Mouse (Mus musculus) midbrain, embryonic 12.5 days (tissue): ENCODE results near the gene Fabp3. TPM values are rescaled to one million over a fixed set of nuclear protein-coding genes. Genes with fewer than 3 reads are reported as not detected.
A peak's percentile ranks its signal among the peaks of the same experiment; 100 is the strongest.

Source experiments
- ATAC-seq: fragments of 200-750 bp; cut with Nextera tagmentation; 2 replicates; pipeline ENCODE4 v1.8.0; 2017; ENCODE audit warnings: low read depth, moderate TSS enrichment, moderate library complexity; ENCODE audit not compliant: low FRiP score
- H3K27ac ChIP-seq: fragments of 300-500 bp; sonication (generic); replicated peaks from 2 replicates; pipeline ENCODE4 v1.5.1; 2016; ENCODE audit warnings: mild to moderate bottlenecking
- H3K27me3 ChIP-seq: fragments of 300-500 bp; sonication (generic); 2 replicates; pipeline ENCODE4 v1.6.1; 2016; ENCODE audit warnings: mild to moderate bottlenecking
- H3K36me3 ChIP-seq: fragments of 300-500 bp; sonication (generic); 2 replicates; pipeline ENCODE4 v1.6.1; 2016
- H3K4me1 ChIP-seq: fragments of 300-500 bp; sonication (generic); 2 replicates; pipeline ENCODE4 v1.6.1; 2016
- H3K4me2 ChIP-seq: fragments of 300-500 bp; sonication (generic); replicated peaks from 2 replicates; pipeline ENCODE4 v1.6.1; 2016; ENCODE audit warnings: mild to moderate bottlenecking, moderate library complexity
- H3K4me3 ChIP-seq: fragments of 300-500 bp; sonication (generic); 2 replicates; pipeline ENCODE4 v1.5.1; 2016; ENCODE audit warnings: mild to moderate bottlenecking
- H3K9ac ChIP-seq: fragments of 300-500 bp; sonication (generic); replicated peaks from 2 replicates; pipeline ENCODE4 v1.6.1; 2016; ENCODE audit warnings: mild to moderate bottlenecking, moderate library complexity
- H3K9me3 ChIP-seq: fragments of 300-500 bp; sonication (generic); 2 replicates; pipeline ENCODE4 v1.6.1; 2016; ENCODE audit warnings: mild to moderate bottlenecking
- WGBS: fragments of 180-500 bp; shearing (Covaris S2); methylation state at CpG from one replicate; pipeline ENCODE4 v1.1.7; 2016; 5-methylcytosine and 5-hydroxymethylcytosine counted together
- polyA plus RNA-seq: library from polyadenylated mRNA; unstranded; fragments of >200 nt; fragmentation: Nextera tagmentation; extraction: Ambion mirVana; gene quantifications from 2 replicates; pipeline ENCODE4 v1.2.1, GENCODE M21; 2016

Fabp3 gene
- polyA plus RNA-seq, 1 experiment from 2014 or later, result 28.9 TPM

DNA sequence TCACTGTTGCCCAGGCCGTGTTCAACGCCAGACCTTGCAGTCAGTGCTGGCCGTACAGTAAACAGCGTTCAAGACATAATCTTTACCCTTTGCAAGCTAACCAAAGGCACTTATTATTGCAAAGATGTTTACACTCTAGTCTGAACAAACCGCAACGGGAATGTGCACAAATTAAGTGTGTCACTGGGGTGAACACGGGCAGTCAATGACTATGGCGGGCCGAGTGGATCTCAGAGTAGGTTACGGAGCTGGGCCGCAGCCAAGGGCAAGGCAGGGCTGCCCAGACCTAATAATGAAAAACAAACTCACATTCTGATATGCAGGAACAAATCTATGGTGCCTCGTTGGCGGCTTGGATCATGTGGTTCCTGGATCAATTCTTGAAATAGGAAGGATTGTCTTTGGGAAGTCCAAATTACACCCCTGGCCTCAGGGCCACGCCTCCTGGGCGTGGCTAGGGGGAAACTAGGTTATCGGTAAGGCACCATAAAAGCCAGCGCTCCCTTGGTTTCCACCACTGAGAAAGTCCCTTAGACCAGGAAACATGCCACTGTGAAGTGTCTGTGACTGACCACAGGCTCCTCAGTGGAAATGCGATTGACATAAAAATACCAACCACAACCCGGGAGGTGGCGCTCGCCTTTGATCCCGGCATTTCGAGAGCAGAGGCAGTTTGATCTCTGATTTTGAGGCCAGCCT lies 13.2 kb upstream of the Fabp3 start:
- no peak overlapping the region for H3K4me3 ChIP-seq
- no peak overlapping the region for H3K9ac ChIP-seq
- no peak overlapping the region for H3K27ac ChIP-seq
- WGBS, result 58% methylated on average over 23 of the region's 23 CpGs
- no peak for ATAC-seq
- no peaks in the 10 kb centered on the region for H3K36me3 ChIP-seq
- no peak overlapping the region for H3K4me2 ChIP-seq
- H3K27me3 ChIP-seq, result 0 out of 2 replicates have a peak, but pooled peaks cover 3% of the 10 kb centered on the region
- 0 out of 2 replicates have a peak, but pooled peaks cover 5% of the 10 kb centered on the region for H3K4me1 ChIP-seq
- no peaks in the 10 kb centered on the region for H3K9me3 ChIP-seq

- 0 out of 2 replicates have a peak, but pooled peaks cover 5% of the 10 kb centered on the region for H3K4me1 ChIP-seq
- peaks cover 3% of the 10 kb centered on the region; the same call in 1 of the 2 replicates for H3K27me3 ChIP-seq
- 88% methylated on average over 13 of the region's 13 CpGs for WGBS
- ATAC-seq, result no peak
- H3K9me3 ChIP-seq, result no peaks in the 10 kb centered on the region
- no peak overlapping the region for H3K27ac ChIP-seq
- H3K4me2 ChIP-seq, result no peak overlapping the region
- H3K4me3 ChIP-seq, result no peak overlapping the region
- no peak overlapping the region for H3K9ac ChIP-seq
- H3K36me3 ChIP-seq, result no peaks in the 10 kb centered on the region
These were observed 12.0 kb upstream of the Fabp3 start for GRCm38 (mm10) chr4:130296243-130296965.

DNA sequence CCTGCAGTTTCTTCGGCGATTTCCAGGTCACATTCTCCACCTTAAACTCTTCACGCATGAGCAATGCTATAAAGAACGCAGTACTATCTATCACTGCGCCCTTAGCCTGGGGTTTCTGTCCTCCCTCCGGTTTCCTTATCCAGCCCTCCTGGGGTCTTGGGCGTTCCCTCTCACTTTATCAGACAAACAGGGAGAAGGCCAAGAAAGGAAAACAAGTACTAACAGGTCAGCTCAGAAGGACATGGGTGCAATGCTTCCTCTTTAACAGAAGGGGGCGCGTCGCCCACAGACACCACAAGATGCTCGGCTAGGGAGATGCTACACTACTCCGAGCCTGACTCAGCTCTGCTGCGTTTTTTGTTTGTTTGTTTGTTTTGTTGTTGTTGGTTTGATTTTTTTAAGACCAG lies 11.3 kb upstream of the Fabp3 start:
- no peaks in the 10 kb centered on the region for H3K36me3 ChIP-seq
- H3K27ac ChIP-seq, result no peak overlapping the region
- no peak overlapping the region for H3K9ac ChIP-seq
- peaks cover 10% of the 10 kb centered on the region; the same call in 1 of the 2 replicates for H3K27me3 ChIP-seq
- no peaks in the 10 kb centered on the region for H3K9me3 ChIP-seq
- 28% methylated on average over 13 of the region's 13 CpGs for WGBS
- ATAC-seq, result no peak
- 0 out of 2 replicates have a peak, but pooled peaks cover 5% of the 10 kb centered on the region for H3K4me1 ChIP-seq
- no peak overlapping the region for H3K4me2 ChIP-seq
- no peak overlapping the region for H3K4me3 ChIP-seq

DNA sequence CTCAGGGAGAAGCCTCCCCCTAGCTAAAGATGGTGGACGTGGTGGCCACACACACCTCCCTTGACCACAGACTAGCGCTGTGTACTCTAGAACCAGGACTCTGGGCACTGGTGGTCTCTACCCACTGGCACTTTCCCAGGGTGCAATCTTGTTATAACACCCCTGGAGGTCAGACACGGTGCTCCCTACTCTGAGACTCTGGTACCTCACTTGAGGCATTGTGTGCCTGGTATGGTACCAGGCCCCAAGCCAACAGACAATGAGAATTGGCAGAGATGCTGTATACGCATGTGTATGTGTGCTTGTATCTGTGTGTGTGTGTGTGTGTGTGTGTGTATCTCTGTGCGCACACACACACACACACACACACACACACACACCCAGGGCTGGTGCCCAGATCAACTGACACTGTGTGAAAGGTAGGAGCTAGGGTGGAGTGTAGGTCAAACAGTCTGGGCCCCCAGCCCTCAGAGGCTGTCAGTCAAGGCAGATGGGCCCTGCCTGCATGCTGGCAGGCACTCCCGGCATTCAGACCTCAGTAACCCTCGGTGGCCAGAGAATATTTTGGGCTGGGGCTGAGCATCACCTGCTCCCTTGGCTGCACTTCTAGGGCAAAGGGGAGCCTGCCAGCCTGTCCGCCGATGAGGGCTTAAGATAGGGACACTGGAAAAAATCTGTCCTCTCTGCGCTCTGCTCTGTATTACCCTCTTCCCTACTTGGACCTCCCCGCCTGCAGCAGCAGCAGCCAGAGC lies 9.3 kb upstream of the Fabp3 start:
- H3K9ac ChIP-seq, result no peak overlapping the region
- no peak overlapping the region for H3K4me2 ChIP-seq

GRCm38 (mm10) chr4:130299629-130300018 lies 8.8 kb upstream of the Fabp3 start:
- no peak for ATAC-seq
- H3K9ac ChIP-seq, result no peak overlapping the region
- H3K4me1 ChIP-seq, result 0 out of 2 replicates have a peak, but pooled peaks cover 5% of the 10 kb centered on the region
- peaks cover 14% of the 10 kb centered on the region for H3K27me3 ChIP-seq
- no peak overlapping the region for H3K4me2 ChIP-seq
- H3K27ac ChIP-seq, result no peak overlapping the region
- no peak overlapping the region for H3K4me3 ChIP-seq
- H3K36me3 ChIP-seq, result no peaks in the 10 kb centered on the region
- 61% methylated on average over 8 of the region's 8 CpGs for WGBS
- H3K9me3 ChIP-seq, result no peaks in the 10 kb centered on the region

More for the DNA sequence above, 9.3 kb upstream of the Fabp3 start:
- Histone ChIP-seq H3K36me3 (no peaks in the 10 kb centered on the region), H3K4me3 (no peak overlapping the region), H3K4me1 (0 out of 2 replicates have a peak, but pooled peaks cover 5% of the 10 kb centered on the region), H3K9me3 (no peaks in the 10 kb centered on the region), H3K27ac (no peak overlapping the region), H3K27me3 (peaks cover 18% of the 10 kb centered on the region)
- no peak for ATAC-seq
- 78% methylated on average over 11 of the region's 11 CpGs for WGBS

DNA sequence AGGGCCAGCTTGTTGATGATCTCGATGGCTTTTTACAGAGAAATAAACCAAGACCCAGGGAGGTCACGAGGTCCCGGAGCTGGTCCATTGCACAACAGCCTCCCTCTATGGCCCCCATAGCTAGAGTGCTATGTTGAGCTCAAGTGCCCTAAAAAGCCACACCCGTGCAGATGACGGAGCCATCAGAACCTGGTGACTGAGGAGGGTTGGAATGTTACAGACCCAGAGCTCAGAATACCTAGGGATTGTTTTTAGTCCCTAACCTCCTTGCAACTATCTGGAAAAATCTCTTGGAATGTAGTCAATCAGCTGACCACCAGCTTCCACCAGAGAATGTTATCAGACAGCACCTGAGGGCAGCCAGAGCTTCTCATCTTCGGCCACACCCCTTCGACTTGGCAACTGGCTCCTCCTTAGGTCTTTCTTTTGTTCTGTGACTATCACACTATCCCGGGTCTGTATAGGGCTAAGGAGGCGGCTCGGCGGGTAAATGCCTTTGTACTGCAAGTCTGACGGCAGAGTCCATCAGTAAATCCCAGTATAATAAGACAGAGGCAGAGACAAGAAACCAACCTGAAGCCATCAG lies 6.0 kb upstream of the Fabp3 start:
- no peak overlapping the region for H3K9ac ChIP-seq
- H3K4me1 ChIP-seq, result peaks cover 2% of the 10 kb centered on the region; the same call in 1 of the 2 replicates
- H3K9me3 ChIP-seq, result no peaks in the 10 kb centered on the region
- H3K4me2 ChIP-seq, result no peak overlapping the region
- H3K4me3 ChIP-seq, result no peak overlapping the region
- WGBS, result 50% methylated on average over 12 of the region's 12 CpGs
- peaks cover 33% of the 10 kb centered on the region for H3K27me3 ChIP-seq
- ATAC-seq, result no peak
- H3K36me3 ChIP-seq, result no peaks in the 10 kb centered on the region
- no peak overlapping the region for H3K27ac ChIP-seq

DNA sequence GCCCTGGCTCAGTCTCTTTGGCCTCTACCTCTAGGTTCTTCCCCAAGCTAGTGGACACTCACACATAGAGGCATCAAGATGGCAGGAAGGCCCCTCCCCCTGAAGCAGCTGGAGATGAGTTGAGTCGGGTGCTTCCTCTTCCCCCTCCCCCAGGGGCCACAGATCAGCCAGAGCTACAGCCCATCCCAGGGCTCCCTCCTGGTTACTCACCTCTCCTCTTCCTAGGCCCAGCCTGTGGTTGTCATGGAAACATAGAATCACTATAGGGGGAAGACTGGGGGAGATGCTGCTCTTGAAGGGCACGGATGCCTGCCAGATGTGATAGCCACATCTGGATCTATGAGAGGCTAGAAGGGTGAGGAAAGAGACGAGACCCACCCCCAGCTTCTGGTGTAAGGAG lies 3.6 kb upstream of the Fabp3 start:
- peaks cover 22% of the 10 kb centered on the region; the same call in 1 of the 2 replicates for H3K4me1 ChIP-seq
- H3K9me3 ChIP-seq, result no peaks in the 10 kb centered on the region
- WGBS, result 19% methylated on average over 3 of the region's 3 CpGs
- no peak overlapping the region for H3K27ac ChIP-seq
- H3K4me3 ChIP-seq, result no peak overlapping the region
- H3K4me2 ChIP-seq, result no peak overlapping the region
- H3K27me3 ChIP-seq, result peaks cover 57% of the 10 kb centered on the region
- no peaks in the 10 kb centered on the region for H3K36me3 ChIP-seq
- no peak for ATAC-seq
- H3K9ac ChIP-seq, result no peak overlapping the region

DNA sequence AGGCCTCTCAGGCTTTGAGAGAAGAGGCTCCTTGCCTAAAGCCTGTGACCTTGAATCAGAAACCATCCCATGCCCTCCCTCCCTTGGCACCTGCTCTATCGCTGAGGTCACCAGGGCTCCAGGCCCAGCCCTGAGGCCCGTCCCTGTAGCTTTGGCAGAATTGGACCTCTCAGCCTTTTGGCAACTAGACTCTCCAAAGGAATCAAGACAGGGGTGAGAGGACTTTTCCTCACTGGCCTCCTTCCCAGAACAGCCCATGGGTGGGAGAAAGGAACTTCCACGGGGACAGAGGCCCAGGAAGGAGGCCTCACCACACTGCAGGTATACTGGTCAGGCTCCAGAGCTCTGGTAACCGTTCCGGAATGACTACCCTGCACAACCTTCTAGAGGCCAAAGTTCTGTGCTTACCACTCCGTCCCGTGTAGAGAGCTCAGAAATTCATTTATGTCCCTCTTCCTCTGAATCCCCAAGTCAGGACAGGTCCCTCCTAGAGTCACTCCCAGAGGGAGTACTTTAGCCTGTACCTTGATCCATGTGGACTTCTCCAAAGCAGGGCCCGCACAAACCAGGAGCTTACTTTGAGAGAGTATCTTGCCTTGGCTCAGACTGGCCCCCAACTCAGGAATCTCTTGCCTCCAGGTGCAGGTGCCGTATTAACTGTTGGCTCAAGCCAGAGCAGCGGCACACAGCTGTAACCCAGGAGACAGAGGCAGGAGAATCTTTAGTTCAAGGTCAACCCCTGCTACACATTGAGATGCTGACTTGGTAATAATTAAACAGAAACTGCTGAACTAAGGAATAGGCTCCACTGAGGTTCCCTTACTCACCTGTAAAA lies 1.4 kb upstream of the Fabp3 start:
- Histone ChIP-seq H3K27me3 (peaks cover 71% of the 10 kb centered on the region), H3K27ac (no peak overlapping the region), H3K36me3 (no peaks in the 10 kb centered on the region), H3K9me3 (no peaks in the 10 kb centered on the region), H3K4me1 (peaks cover 22% of the 10 kb centered on the region; the same call in 1 of the 2 replicates), H3K4me3 (peak overlapping the region; percentile 50; the same call in 1 of the 2 replicates), H3K9ac (no peak overlapping the region), H3K4me2 (peak overlapping the region; percentile 93)
- ATAC-seq, result no peak
- WGBS, result 81% methylated on average over 10 of the region's 10 CpGs

- Histone ChIP-seq H3K27ac (no peak overlapping the region), H3K36me3 (0 out of 2 replicates have a peak, but pooled peaks cover 3% of the 10 kb centered on the region), H3K4me2 (peak overlapping the region; percentile 93), H3K9ac (peak overlapping the region; percentile 63), H3K4me3 (peak overlapping the region; percentile 50), H3K4me1 (peaks cover 22% of the 10 kb centered on the region; the same call in 1 of the 2 replicates), H3K27me3 (peaks cover 65% of the 10 kb centered on the region), H3K9me3 (no peaks in the 10 kb centered on the region)
- peak; percentile 38; the same call in 1 of the 2 replicates for ATAC-seq
- WGBS, result under 1% methylated on average over 23 of the region's 23 CpGs
These were observed 554 bp upstream of the Fabp3 start for GRCm38 (mm10) chr4:130307851-130308230.

DNA sequence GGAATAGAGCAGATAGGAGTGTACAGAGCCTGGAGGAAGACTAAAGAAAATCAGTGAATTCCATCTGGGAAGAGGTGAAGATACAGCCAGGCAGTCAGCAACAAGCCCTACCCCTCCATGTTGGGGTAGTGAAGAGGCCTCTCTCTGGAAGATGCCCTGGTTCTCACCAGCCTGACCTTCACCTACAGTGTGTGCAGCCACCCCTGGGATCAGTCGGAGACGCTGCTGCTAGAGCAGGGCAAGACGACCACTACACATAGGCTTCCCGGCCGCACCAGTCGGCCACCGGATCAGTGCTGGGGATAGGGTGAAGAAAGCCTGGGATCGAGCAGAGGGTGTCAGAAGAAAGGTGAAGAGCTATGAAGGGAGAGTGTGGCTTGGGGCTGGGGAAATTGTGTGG lies 859 bp downstream of the Fabp3 start:
- H3K36me3 ChIP-seq, result 0 out of 2 replicates have a peak, but pooled peaks cover 4% of the 10 kb centered on the region
- peaks cover 63% of the 10 kb centered on the region for H3K27me3 ChIP-seq
- peaks cover 22% of the 10 kb centered on the region; the same call in 1 of the 2 replicates for H3K4me1 ChIP-seq
- H3K9ac ChIP-seq, result no peak overlapping the region; the same call in 1 of the 2 replicates
- no peak overlapping the region for H3K27ac ChIP-seq
- H3K4me3 ChIP-seq, result peak overlapping the region; percentile 50
- no peak for ATAC-seq
- H3K4me2 ChIP-seq, result peak overlapping the region; percentile 93
- no peaks in the 10 kb centered on the region for H3K9me3 ChIP-seq
- 49% methylated on average over 8 of the region's 8 CpGs for WGBS

DNA sequence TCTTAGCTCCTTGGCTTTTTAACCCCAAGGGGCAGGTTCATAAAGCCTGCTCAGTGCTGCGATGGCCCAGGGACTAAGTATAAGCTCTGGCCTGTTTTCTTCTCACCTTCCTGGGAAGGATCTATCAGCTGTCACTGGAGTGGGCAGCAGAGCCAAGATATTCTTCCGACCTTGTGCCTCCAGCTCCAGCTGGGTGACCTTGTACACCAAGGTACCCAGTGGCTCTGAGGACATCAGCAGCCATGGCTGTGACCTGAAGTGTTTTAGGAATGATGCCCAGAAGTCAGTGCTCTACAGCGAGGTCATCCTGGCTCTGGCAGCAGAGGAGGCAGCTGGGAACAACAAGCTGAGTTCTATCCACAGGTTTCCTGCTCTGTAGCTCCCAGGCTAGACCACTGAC lies 4.1 kb downstream of the Fabp3 start:
- peaks cover 18% of the 10 kb centered on the region; the same call in 1 of the 2 replicates for H3K4me1 ChIP-seq
- H3K9ac ChIP-seq, result no peak overlapping the region
- no peak overlapping the region for H3K4me3 ChIP-seq
- WGBS, result 85% methylated on average over 3 of the region's 3 CpGs
- no peak overlapping the region for H3K27ac ChIP-seq
- H3K27me3 ChIP-seq, result peaks cover 42% of the 10 kb centered on the region
- H3K9me3 ChIP-seq, result no peaks in the 10 kb centered on the region
- no peak overlapping the region for H3K4me2 ChIP-seq
- peaks cover 32% of the 10 kb centered on the region for H3K36me3 ChIP-seq
- ATAC-seq, result no peak
